Mouse (Mus musculus) embryonic facial prominence, embryonic 15.5 days (tissue): Measurements from ENCODE around the gene Ctdnep1. TPM values are rescaled to one million over a fixed set of nuclear protein-coding genes. Genes with fewer than 3 reads are reported as not detected.

Experiments used
- ATAC-seq: fragments of 200-750 bp; cut with Nextera tagmentation; 2 replicates; pipeline ENCODE4 v1.8.0; 2017; ENCODE audit warnings: low read depth, moderate TSS enrichment; ENCODE audit not compliant: insufficient number of reproducible peaks, low FRiP score, low TSS enrichment
- H3K27ac ChIP-seq: fragments of 300-500 bp; sonication (generic); replicated peaks from 2 replicates; pipeline ENCODE4 v1.5.1; 2015; ENCODE audit warnings: mild to moderate bottlenecking, inconsistent platforms
- H3K27me3 ChIP-seq: fragments of 300-500 bp; sonication (generic); 2 replicates; pipeline ENCODE4 v1.6.1; 2015; ENCODE audit warnings: inconsistent platforms
- H3K36me3 ChIP-seq: fragments of 300-500 bp; sonication (generic); 2 replicates; pipeline ENCODE4 v1.6.1; 2015; ENCODE audit warnings: mild to moderate bottlenecking, inconsistent platforms
- H3K4me1 ChIP-seq: fragments of 300-500 bp; sonication (generic); 2 replicates; pipeline ENCODE4 v1.6.1; 2015; ENCODE audit warnings: inconsistent platforms
- H3K4me2 ChIP-seq: fragments of 300-500 bp; sonication (generic); replicated peaks from 2 replicates; pipeline ENCODE4 v1.6.1; 2015; ENCODE audit warnings: mild to moderate bottlenecking, inconsistent platforms
- H3K4me3 ChIP-seq: fragments of 300-500 bp; sonication (generic); replicated peaks from 2 replicates; pipeline ENCODE4 v1.5.1; 2015; ENCODE audit warnings: mild to moderate bottlenecking, inconsistent platforms
- H3K9ac ChIP-seq: fragments of 300-500 bp; sonication (generic); 2 replicates; pipeline ENCODE4 v1.6.1; 2015; ENCODE audit warnings: inconsistent platforms
- H3K9me3 ChIP-seq: fragments of 300-500 bp; sonication (generic); replicated peaks from 2 replicates; pipeline ENCODE4 v1.6.1; 2016; ENCODE audit warnings: inconsistent platforms
- WGBS: fragments of 180-500 bp; shearing (Covaris S2); methylation state at CpG from one replicate; pipeline ENCODE4 v1.1.7; 2015; 5-methylcytosine and 5-hydroxymethylcytosine counted together
- polyA plus RNA-seq: library from polyadenylated mRNA; unstranded; fragments of >200 nt; fragmentation: Nextera tagmentation; extraction: Ambion mirVana; gene quantifications from 2 replicates; pipeline ENCODE4 v1.2.1, GENCODE M21; 2015

Ctdnep1 gene
- polyA plus RNA-seq, 1 experiment from 2014 or later: 31.6 TPM

- peaks cover 43% of the 10 kb centered on the region for H3K27me3 ChIP-seq
- no peaks in the 10 kb centered on the region for H3K9me3 ChIP-seq
- WGBS: 84% methylated on average over 4 of the region's 4 CpGs
- no peak overlapping the region for H3K27ac ChIP-seq
- no peak overlapping the region for H3K4me3 ChIP-seq
- no peak overlapping the region for H3K9ac ChIP-seq
- H3K4me1 ChIP-seq: peaks cover 22% of the 10 kb centered on the region
- no peak for ATAC-seq
- no peak overlapping the region for H3K4me2 ChIP-seq
- H3K36me3 ChIP-seq: peaks cover 56% of the 10 kb centered on the region
Observed at GRCm38 (mm10) chr11:69968793-69969192, 12.2 kb upstream of the Ctdnep1 start.

- 73% methylated on average over 6 of the region's 6 CpGs for WGBS
Observed at GRCm38 (mm10) chr11:69970222-69970621, 10.7 kb upstream of the Ctdnep1 start.

GRCm38 (mm10) chr11:69970775-69971174 lies 10.2 kb upstream of the Ctdnep1 start:
- no peak overlapping the region for H3K27ac ChIP-seq

More at GRCm38 (mm10) chr11:69970222-69970621, 10.7 kb upstream of the Ctdnep1 start:
- Histone ChIP-seq H3K27ac (no peak overlapping the region), H3K9me3 (no peaks in the 10 kb centered on the region), H3K9ac (no peak overlapping the region), H3K27me3 (peaks cover 28% of the 10 kb centered on the region), H3K4me2 (no peak overlapping the region), H3K4me1 (peaks cover 18% of the 10 kb centered on the region), H3K36me3 (peaks cover 71% of the 10 kb centered on the region), H3K4me3 (no peak overlapping the region)
- no peak for ATAC-seq

GRCm38 (mm10) chr11:69974907-69975306 lies 6.0 kb upstream of the Ctdnep1 start:
- peaks cover 71% of the 10 kb centered on the region for H3K36me3 ChIP-seq
- WGBS: 91% methylated on average over 2 of the region's 2 CpGs

More at GRCm38 (mm10) chr11:69970775-69971174, 10.2 kb upstream of the Ctdnep1 start:
- H3K4me1 ChIP-seq: peaks cover 13% of the 10 kb centered on the region
- H3K27me3 ChIP-seq: peaks cover 23% of the 10 kb centered on the region
- no peaks in the 10 kb centered on the region for H3K9me3 ChIP-seq
- no peak overlapping the region for H3K4me2 ChIP-seq
- no peak for ATAC-seq
- 66% methylated on average over 3 of the region's 3 CpGs for WGBS
- no peak overlapping the region for H3K9ac ChIP-seq
- no peak overlapping the region for H3K4me3 ChIP-seq
- H3K36me3 ChIP-seq: peaks cover 75% of the 10 kb centered on the region

GRCm38 (mm10) chr11:69976271-69976670 lies 4.7 kb upstream of the Ctdnep1 start:
- ATAC-seq: no peak
- no peaks in the 10 kb centered on the region for H3K9me3 ChIP-seq
- no peak overlapping the region for H3K9ac ChIP-seq
- H3K36me3 ChIP-seq: peaks cover 62% of the 10 kb centered on the region
- no peak overlapping the region for H3K4me2 ChIP-seq
- peaks cover 6% of the 10 kb centered on the region; the same call in 1 of the 2 replicates for H3K4me1 ChIP-seq
- no peak overlapping the region for H3K4me3 ChIP-seq
- WGBS: 81% methylated on average over 4 of the region's 4 CpGs
- no peak overlapping the region for H3K27ac ChIP-seq
- H3K27me3 ChIP-seq: no peaks in the 10 kb centered on the region

More at GRCm38 (mm10) chr11:69974907-69975306, 6.0 kb upstream of the Ctdnep1 start:
- no peak overlapping the region for H3K4me3 ChIP-seq
- peaks cover 6% of the 10 kb centered on the region; the same call in 1 of the 2 replicates for H3K4me1 ChIP-seq
- no peak for ATAC-seq
- no peaks in the 10 kb centered on the region for H3K9me3 ChIP-seq
- H3K27me3 ChIP-seq: no peaks in the 10 kb centered on the region
- H3K27ac ChIP-seq: no peak overlapping the region
- H3K9ac ChIP-seq: no peak overlapping the region
- no peak overlapping the region for H3K4me2 ChIP-seq

- H3K36me3 ChIP-seq: peaks cover 43% of the 10 kb centered on the region
Observed at GRCm38 (mm10) chr11:69979827-69980195, 1.1 kb upstream of the Ctdnep1 start.

GRCm38 (mm10) chr11:69980196-69981140 lies 488 bp upstream of the Ctdnep1 start:
- under 1% methylated on average over 42 of the region's 60 CpGs for WGBS

More at GRCm38 (mm10) chr11:69979827-69980195, 1.1 kb upstream of the Ctdnep1 start:
- H3K4me1 ChIP-seq: peaks cover 27% of the 10 kb centered on the region
- 2% methylated on average over 16 of the region's 16 CpGs for WGBS
- no peaks in the 10 kb centered on the region for H3K27me3 ChIP-seq
- peak overlapping the region; percentile 71 for H3K4me2 ChIP-seq
- peak overlapping the region; percentile 100 for H3K27ac ChIP-seq
- H3K9me3 ChIP-seq: no peaks in the 10 kb centered on the region
- H3K4me3 ChIP-seq: peak overlapping the region; percentile 99
- ATAC-seq: no peak
- H3K9ac ChIP-seq: peak overlapping the region; percentile 63

GRCm38 (mm10) chr11:69982225-69982624 lies 1.3 kb downstream of the Ctdnep1 start, which contains the start of gene Elp5:
Gene Elp5 (minus strand): TSS chr11:69982517.
- Histone ChIP-seq H3K9me3 (no peaks in the 10 kb centered on the region), H3K9ac (peak within 1 kb of the TSS; percentile 97), H3K27me3 (no peaks in the 10 kb centered on the region), H3K27ac (peak within 1 kb of the TSS; percentile 100), H3K4me2 (peak within 1 kb of the TSS; percentile 80), H3K36me3 (peaks cover 43% of the 10 kb centered on the region), H3K4me3 (peak within 1 kb of the TSS; percentile 99), H3K4me1 (peaks cover 27% of the 10 kb centered on the region)
- no peak for ATAC-seq
- WGBS: 51% methylated on average over 8 of the region's 8 CpGs

More at GRCm38 (mm10) chr11:69980196-69981140, 488 bp upstream of the Ctdnep1 start:
- no peaks in the 10 kb centered on the region for H3K27me3 ChIP-seq
- peak overlapping the region; percentile 71 for H3K4me2 ChIP-seq
- peak; percentile 95 for ATAC-seq
- no peaks in the 10 kb centered on the region for H3K9me3 ChIP-seq
- H3K27ac ChIP-seq: peak overlapping the region; percentile 100
- H3K4me1 ChIP-seq: peaks cover 27% of the 10 kb centered on the region
- peak overlapping the region; percentile 97 for H3K9ac ChIP-seq
- peaks cover 43% of the 10 kb centered on the region for H3K36me3 ChIP-seq
- H3K4me3 ChIP-seq: peak overlapping the region; percentile 99

- WGBS: 21% methylated on average over 5 of the region's 5 CpGs
Observed at GRCm38 (mm10) chr11:69982877-69983276, 1.9 kb downstream of the Ctdnep1 start.

GRCm38 (mm10) chr11:69983377-69983776 lies 2.4 kb downstream of the Ctdnep1 start:
- no peak for ATAC-seq
- Histone ChIP-seq H3K36me3 (peaks cover 50% of the 10 kb centered on the region), H3K4me3 (peak overlapping the region; percentile 99), H3K27ac (0 out of 2 replicates have a peak overlapping the region, but pooled peaks have one; percentile 100), H3K27me3 (no peaks in the 10 kb centered on the region), H3K9ac (no peak overlapping the region; the same call in 1 of the 2 replicates), H3K9me3 (no peaks in the 10 kb centered on the region), H3K4me1 (peaks cover 27% of the 10 kb centered on the region), H3K4me2 (peak overlapping the region; percentile 80)
- 81% methylated on average over 4 of the region's 4 CpGs for WGBS

More at GRCm38 (mm10) chr11:69982877-69983276, 1.9 kb downstream of the Ctdnep1 start:
- H3K4me1 ChIP-seq: peaks cover 27% of the 10 kb centered on the region
- peak overlapping the region; percentile 99 for H3K4me3 ChIP-seq
- ATAC-seq: no peak
- peak overlapping the region; percentile 80 for H3K4me2 ChIP-seq
- H3K36me3 ChIP-seq: peaks cover 45% of the 10 kb centered on the region
- H3K27me3 ChIP-seq: no peaks in the 10 kb centered on the region
- H3K9ac ChIP-seq: no peak overlapping the region; the same call in 1 of the 2 replicates
- H3K27ac ChIP-seq: peak overlapping the region; percentile 100; the same call in 1 of the 2 replicates
- no peaks in the 10 kb centered on the region for H3K9me3 ChIP-seq

GRCm38 (mm10) chr11:69984431-69984830 lies 3.5 kb downstream of the Ctdnep1 start:
- Histone ChIP-seq H3K9ac (no peak overlapping the region), H3K36me3 (peaks cover 57% of the 10 kb centered on the region), H3K4me3 (no peak overlapping the region), H3K9me3 (no peaks in the 10 kb centered on the region), H3K27ac (no peak overlapping the region), H3K27me3 (no peaks in the 10 kb centered on the region), H3K4me1 (peaks cover 24% of the 10 kb centered on the region), H3K4me2 (no peak overlapping the region)
- ATAC-seq: no peak
- WGBS: 88% methylated on average over 8 of the region's 8 CpGs
